Mouse (Mus musculus): ENCODE measurements around the gene Gpatch2. TPM values are rescaled to one million over a fixed set of nuclear protein-coding genes. Genes with fewer than 3 reads are reported as not detected.

Gene Gpatch2
- polyA plus RNA-seq, 1 experiment: 5.3 TPM

GRCm38 (mm10) chr1:187346923-187347322, 131.6 kb downstream of the Gpatch2 start:
- H3K36me3 ChIP-seq (ENCODE audit: control insufficient read depth, insufficient read depth): peaks cover 20% of the 10 kb centered on the region
- H3K4me2 ChIP-seq (ENCODE audit: low read depth): no peak overlapping the region
- H3ac ChIP-seq (ENCODE audit: control insufficient read depth, insufficient read length): no peak overlapping the region
- H3K4me3 ChIP-seq: no peak overlapping the region
- H3K27me3 ChIP-seq (ENCODE audit: control insufficient read depth, insufficient read depth, insufficient read length): no peaks in the 10 kb centered on the region
- no peaks in the 10 kb centered on the region for H3K79me2 ChIP-seq (ENCODE audit: control insufficient read depth, insufficient read depth)
- TF ChIP-seq POLR2A (IDR thresholded peaks at IDR 0.05; ENCODE audit: insufficient read length, low read depth) (no peak), CEBPB (IDR thresholded peaks at IDR 0.05; ENCODE audit: insufficient read depth, poor library complexity, severe bottlenecking) (no peak), SRF (IDR thresholded peaks at IDR 0.05; ENCODE audit: control insufficient read depth, insufficient read length, low read depth) (no peak), MYOD1 (IDR thresholded peaks at IDR 0.05; ENCODE audit: control insufficient read depth in 1 of 3, insufficient read length in 2 of 3, low read depth in 2 of 3) (no peak), POLR2AphosphoS2 (IDR thresholded peaks at IDR 0.05; ENCODE audit: insufficient read length, low read depth) (no peak), TCF12 (IDR thresholded peaks at IDR 0.05; ENCODE audit: insufficient read depth, poor library complexity, severe bottlenecking) (no peak), TCF3 (IDR thresholded peaks at IDR 0.05; ENCODE audit: insufficient read length, low read depth) (no peak), REST (IDR thresholded peaks at IDR 0.05; ENCODE audit: insufficient read depth, insufficient read length) (no peak), MYOG (IDR thresholded peaks at IDR 0.05; ENCODE audit: control insufficient read depth in 1 of 3, insufficient read depth in 1 of 3, insufficient read length in 2 of 3, low read depth in 2 of 3) (no peak), USF1 (IDR thresholded peaks at IDR 0.05; ENCODE audit: low read depth) (no peak), E2F4 (IDR thresholded peaks at IDR 0.05; ENCODE audit: insufficient read depth) (no peak), MAX (IDR thresholded peaks at IDR 0.05; ENCODE audit: low read depth) (no peak)

GRCm38 (mm10) chr1:187347606-187348005, 132.3 kb downstream of the Gpatch2 start:
- TF ChIP-seq E2F4 (IDR thresholded peaks at IDR 0.05; ENCODE audit: insufficient read depth): no peak
- TF ChIP-seq MYOG (IDR thresholded peaks at IDR 0.05; ENCODE audit: control insufficient read depth in 1 of 3, insufficient read depth in 1 of 3, insufficient read length in 2 of 3, low read depth in 2 of 3): no peak
- no peak for TF ChIP-seq MYOD1 (IDR thresholded peaks at IDR 0.05; ENCODE audit: control insufficient read depth in 1 of 3, insufficient read length in 2 of 3, low read depth in 2 of 3)
- no peak for TF ChIP-seq TCF12 (IDR thresholded peaks at IDR 0.05; ENCODE audit: insufficient read depth, poor library complexity, severe bottlenecking)
- no peak for TF ChIP-seq POLR2A (IDR thresholded peaks at IDR 0.05; ENCODE audit: insufficient read length, low read depth)
- TF ChIP-seq USF1 (IDR thresholded peaks at IDR 0.05; ENCODE audit: low read depth): no peak
- TF ChIP-seq REST (IDR thresholded peaks at IDR 0.05; ENCODE audit: insufficient read depth, insufficient read length): no peak
- TF ChIP-seq MAX (IDR thresholded peaks at IDR 0.05; ENCODE audit: low read depth): no peak
- H3K79me2 ChIP-seq (ENCODE audit: control insufficient read depth, insufficient read depth): no peaks in the 10 kb centered on the region
- no peak overlapping the region for H3K4me3 ChIP-seq
- no peaks in the 10 kb centered on the region for H3K27me3 ChIP-seq (ENCODE audit: control insufficient read depth, insufficient read depth, insufficient read length)
- H3ac ChIP-seq (ENCODE audit: control insufficient read depth, insufficient read length): no peak overlapping the region
- H3K36me3 ChIP-seq (ENCODE audit: control insufficient read depth, insufficient read depth): peaks cover 20% of the 10 kb centered on the region
- no peak overlapping the region for H3K4me2 ChIP-seq (ENCODE audit: low read depth)

DNA sequence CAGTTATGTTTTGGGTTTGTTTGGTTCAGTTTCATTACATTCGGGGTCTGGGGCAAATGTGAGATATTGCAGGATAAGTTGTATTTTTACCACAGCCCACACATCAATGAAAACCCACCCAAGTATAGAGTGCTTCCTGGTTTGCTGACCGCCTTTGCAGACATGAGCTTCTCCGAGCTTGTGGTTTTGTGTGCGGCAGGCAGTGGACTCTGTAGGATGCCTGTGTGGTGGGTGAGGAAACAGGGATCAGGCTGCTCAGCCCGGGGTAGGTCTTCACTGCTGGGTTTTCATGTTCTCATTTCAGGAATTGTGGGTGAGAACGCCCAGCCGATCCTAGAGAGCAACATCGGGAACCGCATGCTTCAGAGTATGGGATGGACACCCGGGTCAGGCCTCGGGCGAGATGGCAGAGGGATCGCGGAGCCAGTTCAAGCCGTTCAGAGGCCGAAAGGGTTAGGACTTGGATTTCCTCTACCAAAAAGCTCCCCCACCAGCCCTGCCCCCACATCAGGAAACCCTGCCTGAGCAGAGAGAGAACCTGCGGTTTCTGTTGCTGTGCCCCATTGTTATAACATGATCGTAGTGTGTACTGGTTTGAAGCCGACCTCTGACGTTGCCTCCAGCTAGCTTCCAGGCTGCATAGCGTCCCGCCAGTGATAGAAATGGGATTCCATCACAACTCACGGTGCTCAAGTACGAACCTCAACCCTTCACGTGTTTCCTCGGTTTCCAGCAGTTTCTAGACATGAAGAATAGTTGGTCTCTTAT, 132.9 kb downstream of the Gpatch2 start:
- Histone ChIP-seq H3K4me2 (ENCODE audit: low read depth) (no peak overlapping the region), H3K27me3 (ENCODE audit: control insufficient read depth, insufficient read depth, insufficient read length) (no peaks in the 10 kb centered on the region), H3K36me3 (ENCODE audit: control insufficient read depth, insufficient read depth) (peaks cover 15% of the 10 kb centered on the region), H3K79me2 (ENCODE audit: control insufficient read depth, insufficient read depth) (no peaks in the 10 kb centered on the region), H3ac (ENCODE audit: control insufficient read depth, insufficient read length) (no peak overlapping the region), H3K4me3 (no peak overlapping the region)
- TF ChIP-seq TCF3 (IDR thresholded peaks at IDR 0.05; ENCODE audit: insufficient read length, low read depth) (no peak), MAX (IDR thresholded peaks at IDR 0.05; ENCODE audit: low read depth) (no peak), TCF12 (IDR thresholded peaks at IDR 0.05; ENCODE audit: insufficient read depth, poor library complexity, severe bottlenecking) (no peak), POLR2A (IDR thresholded peaks at IDR 0.05; ENCODE audit: insufficient read length, low read depth) (no peak), POLR2AphosphoS2 (IDR thresholded peaks at IDR 0.05; ENCODE audit: insufficient read length, low read depth) (no peak), USF1 (IDR thresholded peaks at IDR 0.05; ENCODE audit: low read depth) (no peak)

GRCm38 (mm10) chr1:187348859-187349258, 133.6 kb downstream of the Gpatch2 start:
- Histone ChIP-seq H3K79me2 (ENCODE audit: control insufficient read depth, insufficient read depth) (no peaks in the 10 kb centered on the region), H3K36me3 (ENCODE audit: control insufficient read depth, insufficient read depth) (peaks cover 15% of the 10 kb centered on the region), H3ac (ENCODE audit: control insufficient read depth, insufficient read length) (no peak overlapping the region), H3K4me2 (ENCODE audit: low read depth) (no peak overlapping the region), H3K27me3 (ENCODE audit: control insufficient read depth, insufficient read depth, insufficient read length) (no peaks in the 10 kb centered on the region), H3K4me3 (no peak overlapping the region)
- TF ChIP-seq E2F4 (IDR thresholded peaks at IDR 0.05; ENCODE audit: insufficient read depth): no peak
- TF ChIP-seq TCF3 (IDR thresholded peaks at IDR 0.05; ENCODE audit: insufficient read length, low read depth): no peak

DNA sequence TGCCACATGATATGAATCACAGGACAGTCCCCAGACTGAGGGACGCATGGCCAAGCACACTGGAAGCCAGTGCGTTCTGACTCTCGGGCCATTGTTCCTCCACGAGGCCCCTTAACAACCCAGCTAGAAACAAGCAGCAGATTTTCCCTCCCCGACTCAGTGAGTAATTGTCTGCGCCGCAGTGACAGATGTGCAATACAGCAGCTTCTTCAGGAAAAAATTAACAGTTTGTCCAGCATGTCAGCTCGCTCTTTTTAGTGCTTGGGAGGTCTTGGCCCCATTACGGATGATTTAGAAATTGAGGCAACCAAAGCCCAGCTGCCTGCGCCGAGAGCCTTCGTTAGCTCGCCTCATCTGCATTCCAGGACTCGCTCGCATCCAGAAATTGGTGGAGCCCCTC, 140.9 kb downstream of the Gpatch2 start:
- Histone ChIP-seq H3K4me3 (no peak overlapping the region), H3K27me3 (ENCODE audit: control insufficient read depth, insufficient read depth, insufficient read length) (no peaks in the 10 kb centered on the region), H3K4me2 (ENCODE audit: low read depth) (no peak overlapping the region), H3ac (ENCODE audit: control insufficient read depth, insufficient read length) (no peak overlapping the region), H3K79me2 (ENCODE audit: control insufficient read depth, insufficient read depth) (no peaks in the 10 kb centered on the region), H3K36me3 (ENCODE audit: control insufficient read depth, insufficient read depth) (no peaks in the 10 kb centered on the region)
- TF ChIP-seq REST (IDR thresholded peaks at IDR 0.05; ENCODE audit: insufficient read depth, insufficient read length) (no peak), POLR2AphosphoS2 (IDR thresholded peaks at IDR 0.05; ENCODE audit: insufficient read length, low read depth) (no peak), USF1 (IDR thresholded peaks at IDR 0.05; ENCODE audit: low read depth) (no peak), MAX (IDR thresholded peaks at IDR 0.05; ENCODE audit: low read depth) (no peak), MYOD1 (IDR thresholded peaks at IDR 0.05; ENCODE audit: control insufficient read depth in 1 of 3, insufficient read length in 2 of 3, low read depth in 2 of 3) (no peak), TCF12 (IDR thresholded peaks at IDR 0.05; ENCODE audit: insufficient read depth, poor library complexity, severe bottlenecking) (no peak), TCF3 (IDR thresholded peaks at IDR 0.05; ENCODE audit: insufficient read length, low read depth) (no peak), MYOG (IDR thresholded peaks at IDR 0.05; ENCODE audit: control insufficient read depth in 1 of 3, insufficient read depth in 1 of 3, insufficient read length in 2 of 3, low read depth in 2 of 3) (no peak), SRF (IDR thresholded peaks at IDR 0.05; ENCODE audit: control insufficient read depth, insufficient read length, low read depth) (no peak), E2F4 (IDR thresholded peaks at IDR 0.05; ENCODE audit: insufficient read depth) (no peak)

Data from myocyte (in vitro differentiated cells).